Mouse (Mus musculus) liver (tissue): ENCODE data around the gene Olfr287.

Experiments used
- DNase-seq: peaks from one replicate; pipeline ENCODE4 v3.0.0-alpha.2; 2020; ENCODE audit warnings: mixed read lengths

Olfr287 gene

GRCm38 (mm10) chr15:98220877-98221276 is at the start of gene Olfr287, which contains the start of gene Gm44579:
Gene Olfr287, minus strand, starts transcription at chr15:98221056.
Gene Gm44579, minus strand, starts transcription at chr15:98220977.
- no peak for DNase-seq

- no peak for DNase-seq
Measured at GRCm38 (mm10) chr15:98257776-98258175, 36.9 kb upstream of the Olfr287 start.

GRCm38 (mm10) chr15:98257193-98257592 is 36.3 kb upstream of the Olfr287 start, which contains the start of gene H1fnt:
Gene H1fnt, minus strand, starts transcription at chr15:98257293.
- no peak for DNase-seq

- DNase-seq: no peak
Measured at GRCm38 (mm10) chr15:98256271-98256670, 35.4 kb upstream of the Olfr287 start.

- DNase-seq: no peak
Measured at GRCm38 (mm10) chr15:98235442-98235841, 14.6 kb upstream of the Olfr287 start.

- no peak for DNase-seq
Measured at GRCm38 (mm10) chr15:98234350-98234749, 13.5 kb upstream of the Olfr287 start, which contains the start of gene Olfr286. Gene Olfr286, minus strand, starts transcription at chr15:98234450.

GRCm38 (mm10) chr15:98226096-98226495 is 5.2 kb upstream of the Olfr287 start:
- DNase-seq: no peak

- DNase-seq: no peak
Measured at GRCm38 (mm10) chr15:98225610-98226009, 4.8 kb upstream of the Olfr287 start.

GRCm38 (mm10) chr15:98222377-98222776 is 1.5 kb upstream of the Olfr287 start:
- no peak for DNase-seq

- DNase-seq: no peak
Measured at GRCm38 (mm10) chr15:98214130-98214529, 6.7 kb downstream of the Olfr287 start.

- DNase-seq: no peak
Measured at GRCm38 (mm10) chr15:98213336-98213870, 7.5 kb downstream of the Olfr287 start.

GRCm38 (mm10) chr15:98209676-98210075 is 11.2 kb downstream of the Olfr287 start:
- DNase-seq: no peak

- no peak for DNase-seq
Measured at GRCm38 (mm10) chr15:98195442-98195841, 25.4 kb downstream of the Olfr287 start, which contains the start of gene Olfr288. Gene Olfr288, minus strand, starts transcription at chr15:98195542.

GRCm38 (mm10) chr15:98184456-98184855 is 36.4 kb downstream of the Olfr287 start:
- no peak for DNase-seq

GRCm38 (mm10) chr15:98181856-98182570 is 38.8 kb downstream of the Olfr287 start:
- DNase-seq: no peak

- peak; percentile 87 for DNase-seq
Measured at GRCm38 (mm10) chr15:98181132-98181711, 39.6 kb downstream of the Olfr287 start.

GRCm38 (mm10) chr15:98180567-98181131 is 40.2 kb downstream of the Olfr287 start:
- no peak for DNase-seq

GRCm38 (mm10) chr15:98177320-98177719 is 43.5 kb downstream of the Olfr287 start:
- DNase-seq: no peak

- no peak for DNase-seq
Measured at GRCm38 (mm10) chr15:98173821-98174220, 47.0 kb downstream of the Olfr287 start.

GRCm38 (mm10) chr15:98172113-98172512 is 48.7 kb downstream of the Olfr287 start:
- no peak for DNase-seq

GRCm38 (mm10) chr15:98170917-98171316 is 49.9 kb downstream of the Olfr287 start:
- DNase-seq: no peak

GRCm38 (mm10) chr15:98170365-98170764 is 50.5 kb downstream of the Olfr287 start:
- DNase-seq: no peak

GRCm38 (mm10) chr15:98168622-98169004 is 52.2 kb downstream of the Olfr287 start:
- DNase-seq: no peak
